Mouse (Mus musculus) left cerebral cortex, adult 18-20 months (tissue): ENCODE measurements at regions not wholly inside any gene's neighbourhood (a gene's known extent, or its start where the extent isn't known, plus 50 kb on each side); places are given as distances from the start of the nearest gene placed in this dataset.

Experiments used
- DNase-seq, 2 experiments: peaks; one replicate each; pipeline ENCODE4 v3.0.0; 2021 to 2022; ENCODE audit warnings: low spot score in 2 of 2, mixed read lengths in 1 of 2

DNA sequence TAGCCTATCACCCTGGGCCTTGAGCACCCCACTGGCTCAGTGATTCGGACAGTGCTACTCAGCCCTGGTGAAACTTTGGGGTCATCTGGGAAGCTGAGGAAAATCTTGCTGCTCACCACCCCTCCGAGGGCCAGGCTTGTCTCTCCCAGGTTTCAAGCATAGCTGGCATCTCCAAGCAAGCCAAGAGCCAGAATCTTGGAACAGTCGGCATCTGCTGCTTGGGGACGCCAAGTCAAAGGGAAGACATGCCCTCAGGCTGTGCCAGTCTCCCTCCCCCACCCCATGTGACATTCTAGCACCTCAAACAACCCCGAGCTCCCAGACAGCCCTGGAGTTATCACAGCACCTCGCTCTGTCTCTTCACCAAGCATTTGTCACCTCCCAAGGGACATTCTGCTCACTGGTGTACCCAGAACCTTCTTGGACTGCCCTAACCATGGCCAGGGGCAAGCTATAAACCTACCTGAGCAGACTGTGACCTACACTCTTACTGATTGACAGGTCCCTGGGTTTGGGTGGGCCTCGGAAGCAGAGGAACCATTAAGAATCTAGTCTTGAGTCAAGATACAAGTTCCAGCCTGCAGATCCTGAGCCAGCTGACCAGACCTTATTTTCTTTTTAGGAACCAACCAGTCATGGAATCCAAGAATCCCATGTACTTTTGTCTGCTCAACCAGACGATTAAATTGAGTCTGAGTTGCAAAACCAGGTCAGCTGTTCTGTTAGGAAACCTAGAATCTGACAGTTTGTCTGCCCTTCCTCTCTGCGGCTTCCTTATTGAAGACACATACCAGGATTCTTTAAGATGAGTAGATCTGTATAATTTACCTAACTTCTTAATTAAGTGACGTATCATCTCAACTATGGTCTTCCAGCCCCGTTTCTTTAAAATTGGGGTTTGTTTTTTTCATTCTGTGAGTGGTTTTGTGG is 83.0 kb upstream of the Otos start:
- DNase-seq: no peak

DNA sequence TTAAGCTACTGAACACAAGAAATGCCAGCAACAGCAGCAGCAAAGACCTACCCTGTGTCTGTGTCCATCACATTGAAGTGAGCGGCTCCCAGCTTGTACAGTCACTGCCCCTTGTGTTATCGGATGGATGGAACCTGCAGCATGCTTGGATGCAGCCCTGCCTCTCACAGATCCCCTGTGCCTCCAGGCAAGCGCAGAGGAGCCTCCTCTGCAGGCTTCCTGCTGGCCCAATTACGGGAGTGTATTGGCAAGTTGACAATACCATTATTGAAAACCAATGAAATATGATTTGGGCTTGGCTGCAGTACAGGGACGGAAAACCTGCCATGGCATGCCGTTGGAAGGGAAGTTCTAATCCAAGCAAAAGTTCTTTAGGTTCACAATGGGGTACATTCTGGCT is 81.9 kb upstream of the Otos start:
- DNase-seq: no peak

DNA sequence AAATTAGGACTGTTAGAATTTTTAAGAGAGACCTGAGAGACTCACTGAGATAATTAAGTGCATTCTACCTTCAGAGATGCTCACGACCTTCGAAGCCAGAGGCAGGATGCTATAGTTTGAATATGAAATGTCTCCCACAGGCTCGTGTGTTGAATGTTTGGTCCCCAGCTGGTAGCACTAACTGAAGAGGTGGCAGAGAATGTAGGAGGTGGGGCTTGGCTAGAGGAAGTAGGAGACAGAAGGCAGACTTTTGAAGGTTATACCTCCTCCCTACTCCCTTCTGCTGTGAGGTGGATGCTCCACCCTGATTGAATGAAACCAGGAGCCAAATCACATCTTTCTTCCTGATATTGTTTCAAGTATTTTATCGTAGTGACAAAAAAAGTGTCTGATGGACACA is 79.3 kb upstream of the Otos start:
- DNase-seq: peak; percentile 32 to 57

DNA sequence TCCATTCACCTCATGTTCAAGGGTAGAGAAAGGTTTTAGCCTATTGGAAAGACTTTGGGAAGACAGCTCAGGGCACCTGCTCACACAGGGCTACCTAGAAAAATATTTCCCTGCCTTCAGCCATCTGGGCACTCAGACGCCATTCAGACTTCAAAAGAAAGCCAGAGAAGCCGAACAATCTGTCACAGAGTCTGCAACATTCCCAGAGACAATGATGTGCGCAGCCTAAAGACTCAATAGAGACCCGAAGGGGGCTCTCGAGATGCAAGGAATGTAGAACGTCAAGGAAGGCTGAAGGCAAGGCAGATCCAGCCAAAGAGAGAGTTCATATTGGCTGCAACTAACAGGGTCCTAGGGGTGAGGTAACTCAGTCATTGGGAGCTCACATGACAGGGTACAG is 78.7 kb upstream of the Otos start:
- DNase-seq: no peak

DNA sequence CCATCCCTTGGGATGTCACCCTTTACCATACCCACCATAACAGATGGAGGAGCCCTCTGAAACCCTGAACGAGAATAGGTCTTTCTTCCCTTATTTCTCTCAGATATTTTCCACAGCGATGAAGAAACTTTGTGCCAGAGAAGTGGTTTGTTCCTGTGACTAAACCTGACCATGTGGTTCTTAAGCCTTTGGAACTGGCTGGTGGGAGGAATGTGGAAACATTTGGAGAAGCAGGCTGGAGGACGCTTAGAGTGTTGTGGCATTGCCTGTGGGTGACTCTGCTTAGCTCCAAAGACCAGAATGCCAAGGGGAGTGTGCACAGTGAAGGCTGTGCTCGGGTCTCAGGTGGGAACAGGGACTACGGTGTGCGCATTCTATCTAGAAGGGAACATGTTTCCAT is 77.7 kb upstream of the Otos start:
- DNase-seq: peak; percentile 35 to 55

DNA sequence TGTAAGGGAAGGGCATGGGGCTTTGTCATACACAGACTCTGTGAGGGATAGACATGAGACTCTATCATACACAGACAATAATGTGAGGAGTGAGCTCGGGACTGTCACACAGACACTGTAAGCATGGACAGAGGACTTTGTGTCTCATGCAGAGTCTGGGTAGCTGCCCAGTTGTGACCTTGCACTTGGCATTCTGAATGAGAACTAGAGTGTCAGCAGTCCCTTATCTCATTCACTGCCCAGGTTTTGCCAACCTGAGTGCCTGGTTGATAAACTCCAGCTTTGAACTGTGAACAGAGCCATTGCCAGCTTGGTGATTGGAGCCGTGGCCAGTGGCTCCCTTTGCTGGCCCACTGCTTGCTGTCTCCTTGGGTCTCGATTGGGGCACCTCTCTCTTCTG is 75.5 kb upstream of the Otos start:
- no peak for DNase-seq

- no peak for DNase-seq
Measured at GRCm38 (mm10) chr1:92720567-92720966, 71.9 kb upstream of the Otos start.

- no peak for DNase-seq
Measured at GRCm38 (mm10) chr1:92719864-92720263, 71.2 kb upstream of the Otos start.

- DNase-seq: no peak
Measured at GRCm38 (mm10) chr1:92718108-92718507, 69.5 kb upstream of the Otos start.

- DNase-seq: no peak
Measured at GRCm38 (mm10) chr1:92714725-92715324, 66.2 kb upstream of the Otos start.

- DNase-seq: peak; percentile 54 to 73
Measured at GRCm38 (mm10) chr1:92712366-92712765, 63.7 kb upstream of the Otos start.

DNA sequence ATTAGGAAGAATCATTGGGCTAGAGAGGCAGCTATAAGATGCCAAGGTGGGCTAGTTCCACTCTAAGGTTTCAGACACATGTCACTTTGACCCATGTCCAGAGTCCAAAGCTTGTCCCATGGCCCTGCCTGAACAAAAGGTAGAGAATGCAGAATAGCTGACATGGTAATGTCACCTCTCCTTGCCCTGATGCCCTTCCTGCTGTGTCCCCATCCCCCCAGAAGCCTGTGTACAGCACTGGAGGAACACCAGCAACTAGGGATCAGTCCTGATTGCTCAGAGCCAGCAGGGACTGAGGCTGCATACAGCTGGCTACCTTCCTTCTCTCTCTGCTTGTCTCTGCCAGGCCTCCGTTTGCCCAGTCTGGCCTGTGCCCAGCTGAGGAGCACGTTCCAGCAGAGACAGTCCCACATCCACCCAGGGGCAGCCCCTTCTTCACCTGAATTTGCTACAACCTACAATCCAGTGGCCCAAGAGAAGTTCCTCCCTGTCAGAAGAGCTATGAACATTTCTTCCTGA is 61.7 kb upstream of the Otos start:
- DNase-seq: no peak

GRCm38 (mm10) chr1:92709190-92709850 is 60.7 kb upstream of the Otos start:
- no peak for DNase-seq

- no peak for DNase-seq
Measured at GRCm38 (mm10) chr1:92707917-92708897, 59.6 kb upstream of the Otos start.

- no peak for DNase-seq
Measured at GRCm38 (mm10) chr1:92707441-92707840, 58.8 kb upstream of the Otos start.

GRCm38 (mm10) chr1:92703903-92704302 is 55.3 kb upstream of the Otos start:
- no peak for DNase-seq

GRCm38 (mm10) chr1:92703270-92703669 is 54.6 kb upstream of the Otos start:
- DNase-seq: no peak

- no peak for DNase-seq
Measured at GRCm38 (mm10) chr1:92700107-92700506, 51.5 kb upstream of the Otos start.

GRCm38 (mm10) chr1:92699697-92700096 is 51.1 kb upstream of the Otos start:
- DNase-seq: no peak

GRCm38 (mm10) chr1:92699048-92699447 is 50.4 kb upstream of the Otos start:
- peak; percentile 14 to 51 for DNase-seq

DNA sequence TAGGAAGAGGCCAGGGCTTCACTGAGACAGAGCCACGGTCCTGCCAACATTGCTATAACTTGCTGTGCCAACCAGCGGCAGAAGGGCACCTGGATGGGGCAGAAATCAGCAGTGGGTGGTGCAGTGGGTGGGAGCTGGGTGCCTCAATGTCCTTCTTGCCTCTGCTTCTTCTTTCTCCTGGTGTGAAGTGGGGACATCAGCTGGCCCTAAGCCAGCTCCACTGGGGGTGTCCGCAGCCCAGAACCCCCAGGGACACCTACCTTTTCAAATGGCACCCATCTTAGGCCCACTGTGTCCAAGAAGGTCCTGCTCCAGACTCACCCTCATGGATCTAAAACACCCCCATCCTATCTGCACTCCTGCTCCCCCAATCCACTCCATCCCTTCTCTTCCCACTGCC is 49.9 kb upstream of the Otos start:
- no peak for DNase-seq
